In genomic region chr1:179162752-179163151, GRCm38 (mm10) we compare ENCODE assay signal across 6 mouse cellular contexts.
A peak's percentile ranks its signal among the peaks of the same experiment; 100 is the strongest.
DNase-seq lines count a peak whose midpoint lies in the region; ATAC-seq and TF ChIP-seq lines count a peak whose summit lies in the region.
"Not testable (repeated sequence)": the region's sequence is repeated elsewhere in the genome, so short reads cannot be mapped to it uniquely, and the experiment has no call there.

No protein-coding gene starts in this region.

- not testable (repeated sequence) for H3K9ac ChIP-seq in CH12.LX (ENCODE audit: insufficient read depth, low read depth)

- TF ChIP-seq POLR2A in CH12.LX (IDR thresholded peaks at IDR 0.05; ENCODE audit: low read depth, low read length): not testable (repeated sequence)

- TF ChIP-seq RAD21 in CH12.LX (IDR thresholded peaks at IDR 0.05; ENCODE audit: low read depth, low read length): not testable (repeated sequence)

- H3K9me3 ChIP-seq in CH12.LX (replicated peaks; ENCODE audit: low read length): peaks cover 18% of the 10 kb centered on the region
- H3K9me3 ChIP-seq in hindbrain, embryonic 10.5 days: not testable (repeated sequence)

- in situ Hi-C loops in CH12.LX (cut with MboI; ENCODE audit: low pct_ligation_motif_present, low pct_unique_long_range_greater_than_20kb, low sequenced_read_pairs): not testable (repeated sequence)

- peak; percentile 70 for DNase-seq in 416B (ENCODE audit: low read depth)
- peak; percentile 2 for DNase-seq in CH12.LX (ENCODE audit: extremely low read depth)
- DNase-seq in MEL-GATA-1-ER (ENCODE audit: extremely low read depth, low read depth): peak; percentile 64
- not testable (repeated sequence) for DNase-seq in hindbrain, embryonic 10.5 days (ENCODE audit: low spot score)

- not testable (repeated sequence) for H3K4me3 ChIP-seq in CH12.LX (replicated peaks in 1 of 3; ENCODE audit: low read depth in 2 of 3, low read length in 2 of 3, poor library complexity in 1 of 3); hindbrain, embryonic 10.5 days

- 93% methylated on average over 1 of the region's 1 CpGs for WGBS in hindbrain, embryonic 10.5 days

- peak; percentile 63 for ATAC-seq in granulocyte monocyte progenitor cell, adult 5-6 weeks (replicated peaks; ENCODE audit: poor library complexity, severe bottlenecking)
- peak; percentile 55 for ATAC-seq in megakaryocyte progenitor cell, adult 5-6 weeks (replicated peaks; ENCODE audit: poor library complexity)

- not testable (repeated sequence) for H3K27me3 ChIP-seq in CH12.LX (replicated peaks); hindbrain, embryonic 10.5 days (ENCODE audit: insufficient read depth, poor library complexity, severe bottlenecking)

- not testable (repeated sequence) for TF ChIP-seq EP300 in CH12.LX (IDR thresholded peaks at IDR 0.05; ENCODE audit: low read length)

- H3K36me3 ChIP-seq in CH12.LX (replicated peaks in 1 of 2; ENCODE audit: control insufficient read depth in 1 of 2, insufficient read depth in 1 of 2, low read length in 1 of 2); hindbrain, embryonic 10.5 days: not testable (repeated sequence)

- dilution Hi-C loops in CH12.LX (cut with MboI; ENCODE audit: extremely low pct_ligation_motif_present, extremely low pct_unique_long_range_greater_than_20kb, low sequenced_read_pairs): not testable (repeated sequence)

- not testable (repeated sequence) for H3K4me1 ChIP-seq in CH12.LX (ENCODE audit: control insufficient read depth in 1 of 2, insufficient read depth in 2 of 2)
- H3K4me1 ChIP-seq in hindbrain, embryonic 10.5 days (replicated peaks): peaks cover 52% of the 10 kb centered on the region

- H3K27ac ChIP-seq in CH12.LX (ENCODE audit: insufficient read depth, low read depth): not testable (repeated sequence)
- 0 out of 2 replicates have a peak overlapping the region, but pooled peaks have one; percentile 35 for H3K27ac ChIP-seq in hindbrain, embryonic 10.5 days

- H3K79me2 ChIP-seq in CH12.LX (replicated peaks; ENCODE audit: control insufficient read depth, extremely low read depth, insufficient read depth, poor library complexity, severe bottlenecking): not testable (repeated sequence)

- not testable (repeated sequence) for H3K4me2 ChIP-seq in CH12.LX (ENCODE audit: insufficient read depth, low read depth, poor library complexity, severe bottlenecking)

- not testable (repeated sequence) for TF ChIP-seq CTCF in CH12.LX (conservative IDR thresholded peaks at IDR 0.05 in 1 of 2, IDR thresholded peaks at IDR 0.05 in 1 of 2; ENCODE audit: low read depth in 2 of 2, low read length in 2 of 2)
